Mouse (Mus musculus) kidney, adult 9 months (tissue): ENCODE measurements around the gene Arhgap18.
"Not testable (repeated sequence)": the region's sequence is repeated elsewhere in the genome, so short reads cannot be mapped to it uniquely, and the experiment has no call there.

Source experiments
- DNase-seq: peaks from one replicate; pipeline ENCODE4 v3.0.0; 2022

Arhgap18 gene

DNA sequence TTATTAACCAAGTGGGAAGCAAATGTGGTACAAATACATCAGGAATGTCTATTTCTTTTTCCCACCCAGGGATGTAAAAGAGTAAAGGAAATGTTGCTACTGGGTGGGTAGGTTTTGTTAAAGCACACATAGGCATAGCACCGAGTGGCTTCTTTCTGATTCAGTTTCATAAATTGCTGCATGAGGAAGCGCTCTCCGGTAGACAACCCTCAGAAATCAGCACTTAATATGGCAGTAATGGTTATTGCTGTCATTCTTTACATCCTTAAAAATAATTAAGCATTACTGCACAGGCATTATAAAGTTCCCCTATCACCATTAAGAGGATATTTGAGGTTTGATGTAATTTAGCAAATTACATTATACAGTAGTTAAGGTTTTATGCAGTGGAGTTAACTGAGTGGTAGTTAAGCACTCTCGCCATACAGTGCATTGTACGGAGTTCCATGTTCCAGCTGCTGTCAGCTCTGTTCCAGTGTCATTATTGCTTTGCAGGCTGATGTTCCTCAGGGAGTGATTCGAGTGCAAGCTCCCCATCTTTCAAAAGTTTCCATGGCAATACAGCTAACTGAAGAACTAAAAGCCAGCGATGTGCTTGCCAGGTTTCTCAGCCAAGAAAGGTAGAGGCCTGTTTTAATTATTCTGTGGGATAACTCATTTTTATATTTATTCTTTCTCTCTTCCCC is 159.0 kb downstream of the Arhgap18 start:
- no peak for DNase-seq

DNA sequence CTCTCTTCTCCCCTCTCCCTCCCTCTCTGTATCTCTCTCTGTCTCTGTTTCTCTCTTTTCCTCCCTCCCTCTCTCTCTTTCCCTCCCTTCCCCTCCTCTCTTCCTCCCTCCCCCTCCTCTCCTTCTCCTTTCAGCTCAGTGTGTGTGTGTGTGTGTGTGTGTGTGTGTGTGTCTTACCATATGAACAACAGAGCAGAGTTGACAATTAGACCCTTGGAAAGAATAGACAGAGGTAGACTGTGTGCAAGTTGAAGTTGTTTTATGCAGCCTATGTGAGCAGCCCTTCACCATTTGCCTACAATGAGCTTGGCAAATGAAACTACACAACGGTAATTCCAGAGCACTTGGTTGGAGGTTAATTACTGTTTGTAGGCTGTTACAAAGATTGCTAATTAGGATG is 159.6 kb downstream of the Arhgap18 start:
- no peak for DNase-seq

DNA sequence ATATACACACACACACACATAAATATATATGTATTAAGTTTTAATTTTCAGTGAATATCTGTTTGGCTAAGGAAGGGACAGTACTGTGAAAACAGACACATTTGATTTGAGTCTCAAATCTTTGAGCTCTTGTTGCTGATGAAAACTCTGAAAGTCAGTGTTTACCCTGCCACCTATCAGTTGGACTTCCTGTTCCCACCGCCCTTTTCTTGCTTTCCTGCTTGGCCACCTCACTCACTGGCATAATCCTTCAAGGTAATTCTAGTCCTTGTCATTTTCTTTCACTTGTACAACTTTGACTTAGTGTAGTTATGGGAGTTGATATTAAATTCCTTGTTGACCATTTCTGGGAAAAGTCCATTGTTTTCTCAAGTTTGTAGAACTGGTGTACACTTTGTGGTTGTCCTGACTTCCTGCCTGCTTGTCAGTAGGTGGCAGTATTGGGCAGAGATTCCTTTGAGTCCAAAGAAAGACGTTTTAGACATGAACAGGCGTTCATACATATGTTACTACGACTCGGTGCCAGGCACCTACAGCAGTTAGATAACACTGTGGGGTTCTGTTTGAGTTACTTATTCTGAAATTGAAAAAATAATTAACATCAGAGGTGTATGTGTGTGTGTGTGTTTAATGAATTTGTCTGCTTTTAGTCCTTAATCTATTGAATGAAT is 166.2 kb downstream of the Arhgap18 start:
- DNase-seq = peak; percentile 79

DNA sequence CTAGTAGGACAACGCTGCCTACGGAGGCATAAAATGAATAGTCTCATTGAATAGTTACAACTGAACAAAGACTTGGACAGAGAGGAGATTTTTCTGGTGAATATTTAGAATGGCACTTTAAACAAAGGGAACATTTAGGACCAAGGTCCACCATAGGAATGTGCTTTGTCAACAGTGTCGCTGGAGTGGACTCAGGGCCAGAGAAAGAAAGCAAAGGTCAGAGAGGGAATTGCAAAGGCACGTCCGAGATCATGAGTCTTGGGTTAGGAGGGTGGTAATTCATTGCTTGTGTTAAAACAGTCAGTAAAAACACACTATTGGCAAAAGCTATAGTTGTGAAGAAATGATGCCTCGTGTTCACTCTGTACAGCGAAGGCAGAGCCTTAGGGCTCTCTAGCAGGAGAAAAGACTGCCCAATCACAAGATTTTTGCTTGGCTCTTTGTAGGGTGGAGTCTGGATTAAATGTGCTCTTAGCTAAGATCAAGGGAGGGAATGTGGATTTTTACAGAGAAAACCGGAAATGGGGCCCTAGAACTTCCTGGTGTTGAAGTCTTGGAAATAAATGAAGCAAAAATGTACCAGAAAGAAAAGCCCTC is 167.3 kb downstream of the Arhgap18 start:
- DNase-seq = peak; percentile 91

DNA sequence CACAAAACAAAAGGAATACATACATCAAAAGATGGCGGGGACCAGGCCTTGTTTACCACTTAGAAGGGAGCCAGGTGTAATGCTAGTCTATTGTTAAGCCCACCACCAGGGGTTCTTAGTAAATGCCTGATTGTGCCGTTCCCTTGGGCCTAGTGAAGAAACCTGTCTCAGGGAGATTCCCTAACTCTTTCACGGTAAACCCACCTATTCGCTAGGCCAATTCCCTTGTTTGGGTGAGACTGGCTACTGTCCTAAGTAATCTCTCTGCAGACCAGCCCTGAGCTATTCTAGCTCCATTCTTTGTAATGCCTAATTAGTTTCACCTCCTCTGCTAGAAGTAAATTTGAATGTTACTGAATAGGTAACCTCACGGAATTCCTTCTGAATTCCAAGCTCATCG is 182.8 kb downstream of the Arhgap18 start:
- not testable (repeated sequence) for DNase-seq

DNA sequence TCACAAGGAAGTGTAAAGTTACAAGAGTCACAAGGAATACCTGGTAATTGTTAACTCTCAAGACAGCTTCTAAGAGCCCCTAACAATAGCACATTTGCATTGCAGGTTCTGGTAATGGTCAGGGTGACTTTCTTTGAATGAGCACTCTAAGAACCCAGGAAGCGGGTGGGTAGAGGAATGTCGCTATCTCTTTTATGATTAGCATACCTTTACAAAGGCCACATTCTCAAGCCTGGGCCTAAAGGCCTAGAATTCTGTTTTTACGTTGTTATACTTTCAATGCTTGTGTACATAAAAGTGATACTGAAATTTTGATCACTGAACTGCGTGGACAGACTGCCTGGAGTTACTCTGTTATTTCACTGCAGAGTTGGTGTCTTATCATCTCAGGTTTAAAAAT is 185.2 kb downstream of the Arhgap18 start:
- not testable (repeated sequence) for DNase-seq

DNA sequence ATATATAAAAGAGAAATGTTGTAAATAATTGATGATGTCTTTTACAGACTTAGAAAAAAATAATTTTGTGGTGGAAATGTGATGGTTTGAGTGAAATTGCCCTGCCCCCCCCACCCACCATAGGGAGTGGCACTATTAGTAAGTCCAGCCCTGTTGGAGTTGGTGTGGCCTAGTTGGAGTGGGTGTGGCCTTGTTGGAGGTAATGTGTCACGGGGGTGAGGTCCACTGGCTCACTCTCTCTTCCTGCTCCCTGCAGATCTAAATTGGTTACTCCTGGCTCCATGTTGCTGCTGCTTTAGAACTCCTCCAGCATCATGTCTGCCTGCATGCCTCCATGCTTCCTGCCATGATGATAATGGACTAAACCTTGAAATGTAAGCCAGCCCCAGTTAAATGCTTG is 186.3 kb downstream of the Arhgap18 start:
- DNase-seq = no peak

GRCm38 (mm10) chr10:26948331-26948730 is 195.1 kb downstream of the Arhgap18 start:
- no peak for DNase-seq

DNA sequence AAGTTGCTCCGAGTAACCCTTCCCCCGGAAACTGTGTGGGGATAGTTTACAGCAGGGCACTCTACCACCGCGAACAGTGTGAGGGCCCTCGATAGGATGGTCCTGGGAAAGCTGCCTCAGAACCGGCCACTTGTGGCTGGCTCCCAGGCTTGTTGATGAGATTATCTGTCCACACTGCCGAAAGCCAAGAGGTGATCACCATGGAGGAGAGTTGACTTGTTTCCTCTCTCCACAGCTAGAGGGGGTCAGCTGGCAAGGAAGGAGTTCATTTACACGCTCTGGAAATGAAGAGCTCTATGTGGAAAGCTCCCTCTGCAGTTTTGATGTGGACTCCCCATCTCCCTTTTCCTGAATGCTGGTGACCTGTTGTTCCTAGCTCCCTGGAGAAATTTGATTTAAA is 196.4 kb downstream of the Arhgap18 start:
- DNase-seq = no peak

GRCm38 (mm10) chr10:26950448-26950847 is 197.2 kb downstream of the Arhgap18 start:
- no peak for DNase-seq

DNA sequence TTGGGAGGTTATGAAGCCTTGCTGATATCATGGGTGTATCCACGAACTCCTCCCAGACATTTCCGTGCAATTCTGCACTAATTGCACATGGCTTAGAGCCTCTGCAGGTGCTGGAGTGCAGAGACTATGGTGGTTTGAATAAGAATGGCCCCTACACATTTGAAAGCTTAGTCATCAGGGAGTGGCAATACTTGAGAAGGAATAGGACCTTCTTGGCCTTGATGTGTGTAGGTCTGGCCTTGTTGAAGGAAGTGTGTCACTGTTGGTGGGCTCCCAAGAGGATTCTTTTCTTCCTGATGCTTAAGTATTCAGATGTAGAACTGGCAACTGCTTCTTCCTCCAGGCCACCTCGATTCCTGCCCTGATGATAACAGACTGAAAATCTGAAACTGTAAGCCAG is 205.3 kb downstream of the Arhgap18 start:
- no peak for DNase-seq
